Mouse (Mus musculus): ENCODE measurements around the gene Kdf1.

DNA sequence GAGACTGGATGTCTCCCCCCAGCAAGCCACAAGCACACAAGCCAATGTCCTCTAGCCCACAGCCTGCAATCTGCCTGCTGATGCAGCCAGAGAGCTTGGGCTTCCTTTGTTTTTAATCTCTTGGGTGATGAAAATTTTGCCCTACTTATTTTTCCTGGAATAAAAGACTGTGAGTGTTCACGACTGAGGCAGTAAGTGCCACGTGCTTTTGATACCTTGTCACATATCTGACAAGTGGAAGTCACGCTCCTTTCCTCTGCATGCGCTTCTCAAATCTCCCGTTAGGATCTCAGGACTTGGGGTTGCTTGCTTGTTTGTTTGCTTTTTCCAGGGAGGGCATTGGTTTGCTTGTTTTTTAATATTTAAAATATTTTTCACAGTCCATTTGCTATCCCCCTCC lies 14.5 kb upstream of the Kdf1 start:
- TF ChIP-seq POLR2A (IDR thresholded peaks at IDR 0.05; ENCODE audit: extremely low read depth, insufficient read depth, low read length) (no peak), CTCF (IDR thresholded peaks at IDR 0.05; ENCODE audit: low read depth, low read length) (no peak)

Data from liver, adult 2 months (tissue).